Mouse (Mus musculus): ENCODE data around the gene Rnf19b.

DNA sequence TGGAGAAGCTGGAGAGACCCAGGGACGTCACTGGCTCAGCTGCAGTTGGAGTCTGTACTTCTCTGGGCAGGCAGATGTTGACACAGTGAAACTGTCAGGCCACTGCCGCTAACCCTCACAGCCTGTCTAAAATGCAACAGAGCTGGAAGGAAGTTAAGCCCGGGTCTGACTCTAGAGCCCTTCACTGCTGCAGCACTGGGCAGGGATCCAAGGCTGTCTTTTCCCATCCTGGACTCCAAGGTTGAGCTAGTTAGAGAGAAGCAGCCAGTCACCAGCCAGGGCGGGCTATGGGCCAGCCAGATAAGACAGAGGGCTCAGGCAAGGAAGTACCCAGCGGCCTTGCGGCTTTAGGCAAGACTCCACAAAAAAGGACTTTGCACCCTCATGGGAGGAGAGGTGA lies 33.3 kb upstream of the Rnf19b start:
- TF ChIP-seq GABPA (IDR thresholded peaks at IDR 0.05; ENCODE audit: insufficient replicate concordance, low read depth, low read length): no peak
- no peak for TF ChIP-seq ETS1 (conservative IDR thresholded peaks at IDR 0.05; ENCODE audit: low read depth, low read length)
- TF ChIP-seq TBP (conservative IDR thresholded peaks at IDR 0.05; ENCODE audit: low read depth, low read length): no peak
- no peak for TF ChIP-seq POLR2AphosphoS2 (IDR thresholded peaks at IDR 0.05; ENCODE audit: low read depth, low read length)
- no peak for TF ChIP-seq SMC3 (IDR thresholded peaks at IDR 0.05; ENCODE audit: low read depth, low read length)
- TF ChIP-seq CTCF (conservative IDR thresholded peaks at IDR 0.05 in 1 of 2, IDR thresholded peaks at IDR 0.05 in 1 of 2; ENCODE audit: low read depth in 2 of 2, low read length in 2 of 2): no peak
- TF ChIP-seq USF1 (IDR thresholded peaks at IDR 0.05; ENCODE audit: low read depth, low read length): no peak

Data from CH12.LX (cell line).